Mouse (Mus musculus) liver, postnatal 0 days (tissue): ENCODE data around the gene Pla2g3.

Experiments
- CTCF ChIP-seq: sonication (generic); IDR thresholded peaks from 2 replicates; pipeline ENCODE4 v1.5.1; 2016; ENCODE audit warnings: antibody characterized with exemption, low read depth
- EP300 ChIP-seq: IDR thresholded peaks from 2 replicates; pipeline ENCODE4 v1.6.1; 2016; ENCODE audit warnings: antibody characterized with exemption, low read depth, mild to moderate bottlenecking

- TF ChIP-seq CTCF = no peak
- TF ChIP-seq EP300 = no peak
Measured at GRCm38 (mm10) chr11:3517846-3518732, 30.0 kb downstream of the Pla2g3 start.
